Mouse (Mus musculus) ES-Bruce4 (cell line): ENCODE measurements around the gene Unc5b.

ENCODE experiments used
- CTCF ChIP-seq: IDR thresholded peaks from one replicate; pipeline ENCODE4 v1.8.1; 2011; ENCODE audit warnings: low read depth, low read length
- EP300 ChIP-seq: IDR thresholded peaks from 2 replicates; pipeline ENCODE4 v1.6.1; 2011; ENCODE audit warnings: low read depth, low read length; ENCODE audit not compliant: insufficient read depth
- POLR2A ChIP-seq: IDR thresholded peaks from one replicate; pipeline ENCODE4 v1.8.1; 2011; ENCODE audit warnings: low read length; ENCODE audit not compliant: insufficient read depth

DNA sequence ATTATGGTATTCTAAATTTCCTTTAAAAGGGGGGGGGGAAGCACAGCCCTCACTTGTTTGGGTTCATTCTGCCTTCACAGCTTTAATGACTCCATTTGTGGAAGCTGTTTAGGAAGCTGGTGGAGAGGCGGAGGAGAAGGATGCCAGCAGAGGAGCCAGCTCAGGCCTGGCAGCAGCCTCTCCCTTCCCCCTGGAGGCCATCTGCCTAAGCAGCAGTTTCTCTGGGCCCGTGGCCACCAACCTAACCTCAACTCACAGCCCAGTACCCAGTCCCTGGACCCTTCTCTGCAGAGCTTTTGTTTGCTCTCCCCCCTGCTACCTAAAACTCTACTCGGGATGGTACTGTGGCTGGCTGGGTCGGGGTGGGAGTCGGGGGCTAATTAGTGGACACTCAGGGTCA lies 4.1 kb downstream of the Unc5b start:
- TF ChIP-seq CTCF, result no peak
- TF ChIP-seq POLR2A, result no peak
- no peak for TF ChIP-seq EP300
